Mouse (Mus musculus) hindbrain, embryonic 12.5 days (tissue): ENCODE data around the gene Ddit4. TPM values are rescaled to one million over a fixed set of nuclear protein-coding genes. Genes with fewer than 3 reads are reported as not detected.

ENCODE experiments used
- ATAC-seq: fragments of 200-750 bp; cut with Nextera tagmentation; 2 replicates; pipeline ENCODE4 v1.8.0; 2017; ENCODE audit warnings: moderate TSS enrichment; ENCODE audit not compliant: low FRiP score
- H3K27ac ChIP-seq: fragments of 300-500 bp; sonication (generic); 2 replicates; pipeline ENCODE4 v1.5.1; 2016; ENCODE audit warnings: mild to moderate bottlenecking
- H3K27me3 ChIP-seq: fragments of 300-500 bp; sonication (generic); 2 replicates; pipeline ENCODE4 v1.6.1; 2016; ENCODE audit warnings: mild to moderate bottlenecking
- H3K36me3 ChIP-seq: fragments of 300-500 bp; sonication (generic); 2 replicates; pipeline ENCODE4 v1.6.1; 2016; ENCODE audit warnings: mild to moderate bottlenecking
- H3K4me1 ChIP-seq: fragments of 300-500 bp; sonication (generic); 2 replicates; pipeline ENCODE4 v1.6.1; 2016
- H3K4me2 ChIP-seq: fragments of 300-500 bp; sonication (generic); replicated peaks from 2 replicates; pipeline ENCODE4 v1.6.1; 2016; ENCODE audit warnings: mild to moderate bottlenecking
- H3K4me3 ChIP-seq: fragments of 300-500 bp; sonication (generic); 2 replicates; pipeline ENCODE4 v1.5.1; 2016; ENCODE audit warnings: mild to moderate bottlenecking
- H3K9ac ChIP-seq: fragments of 300-500 bp; sonication (generic); 2 replicates; pipeline ENCODE4 v1.6.1; 2016; ENCODE audit warnings: mild to moderate bottlenecking, moderate library complexity
- H3K9me3 ChIP-seq: fragments of 300-500 bp; sonication (generic); replicated peaks from 2 replicates; pipeline ENCODE4 v1.6.1; 2016; ENCODE audit warnings: mild to moderate bottlenecking
- WGBS: fragments of 180-500 bp; shearing (Covaris S2); methylation state at CpG from one replicate; pipeline ENCODE4 v1.1.7; 2016; 5-methylcytosine and 5-hydroxymethylcytosine counted together
- polyA plus RNA-seq: library from polyadenylated mRNA; unstranded; fragments of >200 nt; fragmentation: Nextera tagmentation; extraction: Ambion mirVana; gene quantifications from 2 replicates; pipeline ENCODE4 v1.2.1, GENCODE M21; 2016

Ddit4 gene
- polyA plus RNA-seq, 1 experiment from 2014 or later, result 78.1 TPM

DNA sequence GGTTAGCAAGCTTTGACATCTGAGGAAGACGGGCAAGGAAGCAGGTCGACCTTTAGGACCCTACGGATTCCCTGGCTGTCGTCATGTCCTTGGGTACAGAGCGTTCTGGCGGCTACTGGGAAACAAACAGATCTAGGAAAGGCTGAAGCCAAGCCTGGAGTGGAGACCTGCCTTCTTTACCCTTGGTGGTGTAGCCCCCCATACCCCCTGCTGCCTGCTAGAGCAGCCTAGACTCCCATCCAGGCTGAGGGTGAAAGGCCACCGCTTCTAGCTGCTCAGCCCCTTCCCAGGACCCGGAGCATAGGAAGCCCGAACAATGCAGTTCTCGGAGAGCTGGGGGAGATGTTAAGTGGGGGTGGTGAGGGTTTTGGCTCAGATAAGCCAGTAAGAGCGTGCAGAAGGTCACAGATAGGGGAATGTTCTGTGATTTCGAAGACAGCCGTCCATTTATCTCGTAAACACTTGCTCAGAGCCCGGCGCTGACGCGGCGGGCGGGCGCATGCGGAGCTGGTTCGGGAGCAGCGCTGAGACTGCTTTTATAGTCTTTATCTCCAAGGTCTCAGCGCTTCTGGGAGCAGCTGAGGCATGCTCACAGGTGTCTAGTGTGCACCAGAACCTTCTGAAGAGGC is 18.3 kb upstream of the Ddit4 start:
- WGBS, result under 1% methylated on average over 25 of the region's 25 CpGs
- peak overlapping the region; percentile 80 for H3K9ac ChIP-seq
- peaks cover 37% of the 10 kb centered on the region for H3K4me1 ChIP-seq
- peak; percentile 57 for ATAC-seq
- no peaks in the 10 kb centered on the region for H3K36me3 ChIP-seq
- peak overlapping the region; percentile 93 for H3K27ac ChIP-seq
- H3K27me3 ChIP-seq, result no peaks in the 10 kb centered on the region
- H3K4me3 ChIP-seq, result peak overlapping the region; percentile 48
- peak overlapping the region; percentile 65 for H3K4me2 ChIP-seq
- no peaks in the 10 kb centered on the region for H3K9me3 ChIP-seq

DNA sequence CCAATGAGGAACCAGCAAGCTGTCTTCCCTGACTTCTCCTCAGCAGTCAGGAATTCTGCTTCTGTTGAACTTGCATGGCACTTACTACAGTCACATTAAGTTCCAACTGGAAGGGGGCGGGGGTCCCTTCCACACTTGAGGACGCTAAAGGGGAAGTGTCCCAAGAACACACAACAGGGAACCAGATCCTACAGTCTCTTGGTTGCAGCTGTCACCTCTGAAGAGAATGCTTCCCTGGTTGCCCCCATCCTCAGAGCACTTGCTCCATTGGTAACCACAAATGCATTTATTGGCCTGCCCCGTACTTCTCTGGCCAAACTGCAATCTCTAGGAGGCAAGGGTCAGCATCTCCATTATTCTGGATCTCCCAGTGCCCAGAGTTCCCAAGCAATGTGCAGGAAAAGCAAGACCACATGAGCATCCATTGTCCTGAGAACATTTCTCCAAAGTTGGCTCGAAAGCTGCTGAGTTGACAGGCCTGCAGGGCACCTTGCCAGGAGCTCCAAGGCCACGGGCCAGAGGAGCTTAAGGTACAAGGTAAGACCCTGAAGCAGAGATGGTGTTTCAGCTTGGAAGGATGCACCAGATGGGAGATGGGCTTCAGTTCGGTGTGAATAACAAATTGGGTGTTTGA is 15.8 kb upstream of the Ddit4 start:
- no peak overlapping the region for H3K4me2 ChIP-seq
- H3K27ac ChIP-seq, result no peak overlapping the region
- no peaks in the 10 kb centered on the region for H3K9me3 ChIP-seq
- no peak for ATAC-seq
- H3K27me3 ChIP-seq, result no peaks in the 10 kb centered on the region
- H3K36me3 ChIP-seq, result no peaks in the 10 kb centered on the region
- H3K9ac ChIP-seq, result no peak overlapping the region
- no peak overlapping the region for H3K4me3 ChIP-seq
- WGBS, result 81% methylated on average over 6 of the region's 6 CpGs
- peaks cover 38% of the 10 kb centered on the region for H3K4me1 ChIP-seq

DNA sequence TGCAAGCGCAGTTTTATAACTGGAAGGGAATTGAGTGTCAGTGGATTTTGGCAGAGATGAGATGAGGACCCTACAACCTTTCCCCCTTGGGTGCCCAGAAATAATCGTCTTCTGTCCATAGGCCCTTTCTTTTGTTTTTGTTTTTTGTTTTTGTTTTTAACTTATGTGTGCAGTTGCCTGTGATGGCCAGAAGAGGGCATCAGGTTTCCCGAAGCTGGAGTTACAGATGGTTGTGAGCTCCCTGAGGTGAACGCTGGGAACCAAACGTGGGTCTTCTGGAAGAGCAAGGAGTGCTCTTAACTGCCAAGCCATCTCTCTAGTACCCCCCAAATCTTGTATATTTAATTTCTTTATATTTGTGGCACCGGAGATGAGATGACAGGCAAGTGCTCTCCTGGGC is 15.1 kb upstream of the Ddit4 start:
- H3K27ac ChIP-seq, result no peak overlapping the region
- no peak overlapping the region for H3K4me2 ChIP-seq
- no peaks in the 10 kb centered on the region for H3K36me3 ChIP-seq
- H3K4me3 ChIP-seq, result no peak overlapping the region
- WGBS, result 92% methylated on average over 6 of the region's 6 CpGs
- H3K27me3 ChIP-seq, result no peaks in the 10 kb centered on the region
- H3K9ac ChIP-seq, result no peak overlapping the region
- H3K9me3 ChIP-seq, result no peaks in the 10 kb centered on the region
- no peak for ATAC-seq
- H3K4me1 ChIP-seq, result peaks cover 36% of the 10 kb centered on the region

DNA sequence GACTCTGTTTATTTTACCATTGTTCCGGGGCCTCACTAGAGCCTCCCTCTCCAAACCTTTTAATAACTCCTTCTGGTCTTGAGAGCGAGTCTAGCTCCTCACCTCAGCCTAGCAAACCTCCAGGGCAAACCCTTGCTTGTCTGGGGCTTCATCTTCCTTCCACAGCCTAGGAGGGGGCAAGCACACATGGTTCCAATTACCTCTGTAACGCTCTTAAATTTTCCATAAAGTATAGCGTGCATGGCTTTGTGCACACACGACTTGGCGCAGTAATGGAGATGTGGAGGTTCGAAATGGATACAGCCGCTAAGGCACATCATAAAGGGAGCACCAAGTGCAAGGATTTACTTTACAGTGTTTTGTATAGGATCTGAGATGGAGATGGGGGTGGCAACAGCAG is 14.2 kb upstream of the Ddit4 start:
- Histone ChIP-seq H3K4me3 (no peak overlapping the region), H3K27ac (peak overlapping the region; percentile 75), H3K4me2 (no peak overlapping the region), H3K9ac (no peak overlapping the region), H3K9me3 (no peaks in the 10 kb centered on the region), H3K36me3 (no peaks in the 10 kb centered on the region), H3K4me1 (peaks cover 32% of the 10 kb centered on the region), H3K27me3 (no peaks in the 10 kb centered on the region)
- ATAC-seq, result no peak
- WGBS, result 64% methylated on average over 8 of the region's 8 CpGs

DNA sequence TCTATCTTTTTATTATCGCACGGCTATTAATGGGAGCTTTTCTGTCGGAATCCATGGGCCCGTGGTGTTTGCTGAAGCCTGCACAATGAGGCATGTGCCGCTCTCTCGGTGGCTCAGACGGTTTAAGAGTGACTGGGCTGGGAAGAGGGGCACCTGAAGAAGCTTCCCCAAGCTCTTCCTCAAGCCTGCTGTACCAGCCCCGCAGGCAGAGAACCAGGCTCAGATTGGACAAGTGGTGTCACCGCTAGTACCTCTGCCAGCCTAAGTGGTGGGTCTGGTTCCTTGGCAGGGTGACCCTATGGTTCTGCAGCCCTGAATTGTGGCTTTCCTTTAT is 13.7 kb upstream of the Ddit4 start:
- ATAC-seq, result 0 out of 2 replicates have a peak, but pooled peaks have one; percentile 4
- Histone ChIP-seq H3K36me3 (no peaks in the 10 kb centered on the region), H3K27ac (peak overlapping the region; percentile 75), H3K4me1 (peaks cover 27% of the 10 kb centered on the region), H3K4me3 (no peak overlapping the region), H3K9ac (no peak overlapping the region), H3K4me2 (peak overlapping the region; percentile 48; the same call in 1 of the 2 replicates), H3K27me3 (no peaks in the 10 kb centered on the region), H3K9me3 (no peaks in the 10 kb centered on the region)
- 34% methylated on average over 9 of the region's 9 CpGs for WGBS

DNA sequence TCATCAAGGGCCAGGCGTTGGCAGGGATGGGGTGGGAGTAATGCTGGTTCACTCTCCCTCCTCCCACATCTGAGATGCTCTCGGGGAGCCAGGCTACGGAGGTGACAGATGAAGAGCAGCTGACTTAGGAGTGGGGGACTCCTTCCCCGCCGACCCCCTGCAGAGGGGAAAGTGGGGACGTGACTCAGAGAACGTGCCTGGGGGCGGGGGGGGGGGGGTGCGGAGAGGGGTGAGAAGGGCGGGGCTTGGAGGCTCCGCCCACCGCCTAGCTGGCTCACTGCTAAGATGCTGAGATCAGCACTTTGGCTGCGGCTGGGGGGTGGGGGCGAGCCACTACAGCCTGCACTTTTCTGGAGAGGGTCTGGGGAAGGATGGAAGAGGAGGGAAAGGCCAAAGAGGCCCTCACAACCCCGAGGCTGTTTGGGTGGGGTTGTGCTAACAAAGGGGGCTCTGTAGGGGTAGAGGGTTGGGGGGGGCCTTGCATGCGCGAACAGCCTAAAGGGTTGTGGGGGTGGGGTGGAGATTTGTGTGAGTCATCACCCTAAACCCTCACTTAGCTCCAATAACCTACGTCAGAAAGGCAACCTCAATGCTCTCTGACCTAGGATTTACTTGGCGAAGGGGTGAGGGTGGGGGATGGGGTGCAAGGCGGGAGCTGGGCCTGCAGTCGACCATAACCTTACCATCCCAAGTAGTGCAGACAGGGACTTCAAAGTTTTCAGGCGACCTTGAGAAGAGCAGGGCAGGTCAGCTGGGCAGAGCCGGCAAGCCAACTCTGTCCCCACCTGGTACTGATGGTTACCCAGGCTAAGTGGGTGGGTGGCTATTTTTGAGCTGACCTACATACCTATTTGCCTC is 13.1 kb upstream of the Ddit4 start:
- WGBS, result 5% methylated on average over 19 of the region's 23 CpGs
- peak overlapping the region; percentile 16 for H3K4me3 ChIP-seq
- H3K36me3 ChIP-seq, result no peaks in the 10 kb centered on the region

DNA sequence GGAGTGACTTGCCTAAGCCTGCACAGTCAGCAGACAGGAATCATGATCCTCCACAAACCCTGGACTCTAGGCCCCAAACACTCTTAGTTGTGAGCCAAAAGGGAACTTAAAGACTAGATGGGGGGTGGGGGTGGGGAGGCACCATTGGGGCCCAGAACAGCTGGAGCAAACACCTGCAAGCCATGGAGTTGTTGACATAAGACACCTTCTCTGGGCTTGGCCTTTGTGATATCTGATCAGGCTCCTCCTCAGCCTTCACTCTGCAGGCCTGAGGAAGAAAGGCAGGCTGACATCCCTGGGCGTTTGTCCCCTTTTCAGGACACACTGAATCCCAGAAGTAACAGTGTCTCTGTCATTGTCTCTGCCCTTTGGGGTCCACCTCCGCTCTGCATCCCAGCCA is 12.0 kb upstream of the Ddit4 start:
- H3K27ac ChIP-seq, result peak overlapping the region; percentile 75
- H3K9me3 ChIP-seq, result no peaks in the 10 kb centered on the region
- H3K4me1 ChIP-seq, result peaks cover 33% of the 10 kb centered on the region
- no peak overlapping the region for H3K9ac ChIP-seq
- WGBS, result 49% methylated on average over 2 of the region's 2 CpGs
- H3K4me2 ChIP-seq, result no peak overlapping the region
- H3K36me3 ChIP-seq, result no peaks in the 10 kb centered on the region
- no peak overlapping the region for H3K4me3 ChIP-seq
- ATAC-seq, result no peak
- no peaks in the 10 kb centered on the region for H3K27me3 ChIP-seq

More for the DNA sequence above, 13.1 kb upstream of the Ddit4 start:
- peak overlapping the region; percentile 75 for H3K27ac ChIP-seq
- H3K4me1 ChIP-seq, result peaks cover 24% of the 10 kb centered on the region
- peak overlapping the region; percentile 59; the same call in 1 of the 2 replicates for H3K9ac ChIP-seq
- ATAC-seq, result peak; percentile 74
- H3K27me3 ChIP-seq, result no peaks in the 10 kb centered on the region
- peak overlapping the region; percentile 48 for H3K4me2 ChIP-seq
- H3K9me3 ChIP-seq, result no peaks in the 10 kb centered on the region

DNA sequence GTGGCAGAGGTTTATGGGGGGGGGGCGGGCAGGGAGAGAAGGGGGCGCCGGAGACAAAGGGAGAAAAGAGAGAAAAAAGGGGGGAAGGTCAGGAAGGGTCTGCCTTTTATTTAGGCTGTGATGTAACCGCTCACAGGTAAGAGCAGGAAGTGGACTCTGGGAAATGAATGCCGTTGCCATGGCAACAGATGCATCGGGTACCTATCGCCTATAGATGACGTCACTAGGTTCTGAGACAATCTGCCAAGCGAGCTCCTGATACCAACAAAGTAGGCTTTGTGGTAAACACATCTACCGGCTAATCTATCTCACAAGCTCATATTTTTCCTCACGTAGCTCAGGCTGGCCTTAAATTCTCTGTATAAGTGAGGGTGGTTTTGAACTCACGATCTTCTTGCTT is 7.9 kb upstream of the Ddit4 start:
- H3K9me3 ChIP-seq, result no peaks in the 10 kb centered on the region
- H3K4me1 ChIP-seq, result peaks cover 39% of the 10 kb centered on the region
- H3K36me3 ChIP-seq, result no peaks in the 10 kb centered on the region
- no peak overlapping the region for H3K4me3 ChIP-seq
- no peak for ATAC-seq
- no peak overlapping the region for H3K4me2 ChIP-seq
- 78% methylated on average over 12 of the region's 12 CpGs for WGBS
- H3K9ac ChIP-seq, result no peak overlapping the region
- H3K27ac ChIP-seq, result no peak overlapping the region
- H3K27me3 ChIP-seq, result no peaks in the 10 kb centered on the region

DNA sequence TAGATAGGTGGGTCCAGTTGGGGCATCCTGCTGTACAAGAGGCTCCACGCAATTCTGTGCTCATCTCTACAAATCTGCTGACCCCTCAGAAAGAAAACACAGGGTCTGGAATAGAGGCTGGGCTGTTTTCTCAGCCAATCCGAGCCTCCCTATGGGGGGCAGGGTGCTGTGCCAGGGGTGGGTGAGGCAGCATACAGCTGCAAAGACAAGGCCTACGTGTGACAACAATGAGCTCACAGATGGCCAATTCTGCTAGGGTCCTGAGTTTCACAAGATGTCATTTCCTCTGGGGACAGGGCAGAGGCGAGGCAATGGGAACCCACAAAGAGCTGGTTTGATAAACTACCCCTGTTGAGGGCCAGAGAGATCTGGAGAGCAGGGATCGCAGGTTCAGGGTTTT is 6.8 kb upstream of the Ddit4 start:
- 26% methylated on average over 5 of the region's 5 CpGs for WGBS
- Histone ChIP-seq H3K4me1 (peaks cover 35% of the 10 kb centered on the region), H3K9ac (peak overlapping the region; percentile 27; the same call in 1 of the 2 replicates), H3K27ac (peak overlapping the region; percentile 80), H3K36me3 (no peaks in the 10 kb centered on the region), H3K9me3 (no peaks in the 10 kb centered on the region), H3K27me3 (no peaks in the 10 kb centered on the region), H3K4me2 (peak overlapping the region; percentile 47; the same call in 1 of the 2 replicates), H3K4me3 (no peak overlapping the region)
- ATAC-seq, result peak; percentile 36; the same call in 1 of the 2 replicates

DNA sequence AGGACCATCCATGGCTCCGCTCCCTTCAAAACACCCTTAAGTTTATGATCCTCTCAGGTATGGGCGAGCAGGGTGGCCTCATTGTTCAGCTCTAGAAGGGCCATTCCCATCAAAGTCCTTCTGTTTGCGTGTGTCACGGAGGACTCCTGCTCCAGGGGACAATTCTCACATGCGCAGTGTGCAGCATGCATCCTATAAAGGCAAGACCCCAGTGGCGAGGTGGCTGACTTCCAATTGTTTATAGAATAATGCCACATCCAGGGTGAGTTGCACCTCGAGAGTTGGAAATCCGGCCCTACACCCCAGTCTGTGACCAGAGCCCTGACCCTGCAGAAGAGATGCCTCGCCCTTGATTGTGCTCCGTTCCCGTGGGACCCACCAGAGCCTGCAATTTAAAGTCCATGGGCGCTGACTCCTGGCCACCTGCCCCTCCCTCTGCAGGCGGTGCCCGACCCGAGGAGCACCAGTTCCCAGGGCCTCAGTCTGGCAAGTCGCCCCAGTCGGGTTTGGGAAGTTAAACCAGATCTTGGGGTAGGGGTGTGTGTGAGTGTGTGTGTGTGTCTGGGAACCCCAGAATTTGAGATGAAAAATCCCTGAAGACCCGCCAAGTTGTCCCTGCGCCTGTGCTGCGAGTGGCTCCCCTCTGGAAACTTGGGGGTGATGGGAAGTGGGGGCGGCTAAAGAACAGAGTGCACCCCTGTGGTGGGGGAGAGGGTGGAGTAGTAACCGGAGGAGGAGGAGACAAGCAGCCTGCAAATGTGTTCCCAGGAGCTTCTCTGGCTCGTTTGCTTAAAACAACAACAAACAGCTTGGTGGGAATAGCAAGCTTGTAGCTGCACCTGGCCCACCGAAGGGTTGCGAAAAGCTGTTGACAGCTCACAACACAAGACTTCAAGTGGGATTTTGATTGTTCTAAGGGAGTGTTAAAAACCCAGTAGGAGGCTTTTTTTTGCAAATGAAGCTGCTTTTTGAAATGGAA is 5.8 kb upstream of the Ddit4 start:
- peak overlapping the region; percentile 47 for H3K4me2 ChIP-seq
- H3K27ac ChIP-seq, result peak overlapping the region; percentile 80
- H3K4me3 ChIP-seq, result peak overlapping the region; percentile 20
- peak overlapping the region; percentile 46; the same call in 1 of the 2 replicates for H3K9ac ChIP-seq
- 11% methylated on average over 25 of the region's 25 CpGs for WGBS
- H3K36me3 ChIP-seq, result no peaks in the 10 kb centered on the region
- peak; percentile 26; the same call in 1 of the 2 replicates for ATAC-seq
- no peaks in the 10 kb centered on the region for H3K27me3 ChIP-seq
- no peaks in the 10 kb centered on the region for H3K9me3 ChIP-seq
- peaks cover 38% of the 10 kb centered on the region for H3K4me1 ChIP-seq

DNA sequence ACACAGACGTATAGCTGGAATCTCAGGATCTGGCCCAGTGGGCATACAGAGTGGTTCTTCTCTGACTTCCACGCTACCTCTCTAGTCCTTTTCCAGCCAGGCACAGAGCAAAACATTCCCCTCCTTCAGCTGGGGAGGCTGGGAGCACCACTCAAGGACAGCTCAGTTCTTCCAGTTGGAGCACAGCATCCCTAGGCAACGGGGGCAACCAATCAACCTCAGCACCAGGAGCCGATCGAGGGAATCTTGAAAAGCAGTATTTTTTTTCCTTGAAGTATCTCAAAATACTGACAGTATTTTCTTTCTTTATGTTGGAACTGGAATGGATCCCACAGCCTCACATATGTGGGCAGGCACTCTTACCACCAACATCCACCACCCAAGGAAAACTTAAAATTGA is 5.0 kb upstream of the Ddit4 start:
- Histone ChIP-seq H3K4me1 (peaks cover 38% of the 10 kb centered on the region), H3K4me3 (no peak overlapping the region), H3K9ac (no peak overlapping the region), H3K4me2 (0 out of 2 replicates have a peak overlapping the region, but pooled peaks have one; percentile 47), H3K27me3 (no peaks in the 10 kb centered on the region), H3K9me3 (no peaks in the 10 kb centered on the region), H3K27ac (peak overlapping the region; percentile 80; the same call in 1 of the 2 replicates), H3K36me3 (no peaks in the 10 kb centered on the region)
- WGBS, result 55% methylated on average over 5 of the region's 5 CpGs
- ATAC-seq, result no peak
